Mouse (Mus musculus) embryonic facial prominence, embryonic 14.5 days (tissue): ENCODE measurements around the gene Kpna3. TPM values are rescaled to one million over a fixed set of nuclear protein-coding genes. Genes with fewer than 3 reads are reported as not detected.

Experiments used
- ATAC-seq: fragments of 200-750 bp; cut with Nextera tagmentation; 2 replicates; pipeline ENCODE4 v1.8.0; 2017; ENCODE audit warnings: low read depth, moderate number of reproducible peaks, moderate TSS enrichment
- DNase-seq: peaks from one replicate; pipeline ENCODE4 v3.0.0-alpha.2; 2015; ENCODE audit warnings: low spot score
- H3K27ac ChIP-seq: fragments of 300-500 bp; sonication (generic); replicated peaks from 2 replicates; pipeline ENCODE4 v1.5.1; 2014; ENCODE audit warnings: low read depth, mild to moderate bottlenecking, low read length, moderate library complexity
- H3K27me3 ChIP-seq: fragments of 300-500 bp; sonication (generic); replicated peaks from 2 replicates; pipeline ENCODE4 v1.6.1; 2014; ENCODE audit warnings: low read length; ENCODE audit not compliant: control insufficient read depth, insufficient read depth
- H3K36me3 ChIP-seq: fragments of 300-500 bp; sonication (generic); 2 replicates; pipeline ENCODE4 v1.6.1; 2014; ENCODE audit warnings: low read length, mixed read lengths; ENCODE audit not compliant: control insufficient read depth, insufficient read depth
- H3K4me1 ChIP-seq: fragments of 300-500 bp; sonication (generic); 2 replicates; pipeline ENCODE4 v1.6.1; 2014; ENCODE audit warnings: antibody characterized with exemption, low read length; ENCODE audit not compliant: control insufficient read depth, insufficient read depth
- H3K4me2 ChIP-seq: fragments of 300-500 bp; sonication (generic); 2 replicates; pipeline ENCODE4 v1.6.1; 2014; ENCODE audit warnings: low read depth, mild to moderate bottlenecking, low read length, moderate library complexity, mixed read lengths
- H3K4me3 ChIP-seq: fragments of 300-500 bp; sonication (generic); 2 replicates; pipeline ENCODE4 v1.5.1; 2014; ENCODE audit warnings: low read depth, mild to moderate bottlenecking, low read length
- H3K9ac ChIP-seq: fragments of 300-500 bp; sonication (generic); 2 replicates; pipeline ENCODE4 v1.6.1; 2014; ENCODE audit warnings: low read depth, mild to moderate bottlenecking, low read length, moderate library complexity, mixed read lengths
- H3K9me3 ChIP-seq: fragments of 300-500 bp; sonication (generic); 2 replicates; pipeline ENCODE4 v1.6.1; 2016; ENCODE audit warnings: low read length; ENCODE audit not compliant: control insufficient read depth
- WGBS: fragments of 180-500 bp; shearing (Covaris S2); extraction: QIAGEN DNeasy Blood & Tissue Kit; methylation state at CpG from one replicate; pipeline ENCODE4 v1.1.7; 2014; 5-methylcytosine and 5-hydroxymethylcytosine counted together
- polyA plus RNA-seq: library from polyadenylated mRNA; unstranded; fragments of >200 nt; fragmentation: Nextera tagmentation; extraction: Ambion mirVana; gene quantifications from 2 replicates; pipeline ENCODE4 v1.2.1, GENCODE M21; 2014

Kpna3 gene
- polyA plus RNA-seq, 1 experiment from 2014 or later, result 59.1 TPM

- no peak for DNase-seq
- no peaks in the 10 kb centered on the region for H3K36me3 ChIP-seq
- ATAC-seq, result no peak
- no peak overlapping the region for H3K4me2 ChIP-seq
- no peak overlapping the region for H3K4me3 ChIP-seq
- H3K27me3 ChIP-seq, result no peaks in the 10 kb centered on the region
- WGBS, result 87% methylated on average over 4 of the region's 4 CpGs
- H3K27ac ChIP-seq, result no peak overlapping the region
- no peak overlapping the region for H3K9ac ChIP-seq
- H3K4me1 ChIP-seq, result no peaks in the 10 kb centered on the region
- no peaks in the 10 kb centered on the region for H3K9me3 ChIP-seq
These were observed 118.5 kb downstream of the Kpna3 start for GRCm38 (mm10) chr14:61321200-61321599.

GRCm38 (mm10) chr14:61320765-61321164, 118.9 kb downstream of the Kpna3 start:
- Histone ChIP-seq H3K27me3 (no peaks in the 10 kb centered on the region), H3K27ac (no peak overlapping the region), H3K4me1 (no peaks in the 10 kb centered on the region), H3K36me3 (no peaks in the 10 kb centered on the region), H3K4me2 (no peak overlapping the region), H3K9me3 (no peaks in the 10 kb centered on the region), H3K4me3 (no peak overlapping the region), H3K9ac (no peak overlapping the region)
- ATAC-seq (no peak), DNase-seq (no peak)
- 79% methylated on average over 1 of the region's 1 CpGs for WGBS

- DNase-seq, result peak; percentile 84
- H3K4me2 ChIP-seq, result no peak overlapping the region
- no peaks in the 10 kb centered on the region for H3K27me3 ChIP-seq
- H3K27ac ChIP-seq, result no peak overlapping the region
- H3K9ac ChIP-seq, result no peak overlapping the region
- WGBS, result 25% methylated on average over 4 of the region's 4 CpGs
- ATAC-seq, result peak; percentile 67; the same call in 1 of the 2 replicates
- no peaks in the 10 kb centered on the region for H3K36me3 ChIP-seq
- no peaks in the 10 kb centered on the region for H3K4me1 ChIP-seq
- no peaks in the 10 kb centered on the region for H3K9me3 ChIP-seq
- no peak overlapping the region for H3K4me3 ChIP-seq
These were observed 122.8 kb downstream of the Kpna3 start for GRCm38 (mm10) chr14:61316861-61317260.

Other genes with a start within 250 kb of the Kpna3 start
- 22.1 and 33.9 TPM in 2 replicates for gene Sgcg, start 181.4 kb downstream of the Kpna3 start, polyA plus RNA-seq
- gene Arl11, start 130.1 kb downstream of the Kpna3 start, polyA plus RNA-seq, result 1.7 and 1.8 TPM in 2 replicates
- gene Ebpl, start 79.4 kb downstream of the Kpna3 start, polyA plus RNA-seq, result 11.9 and 12.1 TPM in 2 replicates
- 25.7 and 27.8 TPM in 2 replicates for gene Spryd7, start 117.0 kb upstream of the Kpna3 start, polyA plus RNA-seq
- gene Trim13, start 158.4 kb upstream of the Kpna3 start, polyA plus RNA-seq, result 22.3 and 23.9 TPM in 2 replicates
- gene Kcnrg, start 167.6 kb upstream of the Kpna3 start, polyA plus RNA-seq, result 0.85 and 1.2 TPM in 2 replicates